Mouse (Mus musculus) bone marrow macrophage, adult 2 months (primary cell): Measurements from ENCODE around the gene 4930519G04Rik. TPM values are rescaled to one million over a fixed set of nuclear protein-coding genes. Genes with fewer than 3 reads are reported as not detected.

ENCODE experiments used
- H3K27ac ChIP-seq: 2 replicates; pipeline ENCODE4 v1.5.1; 2012; ENCODE audit warnings: low read depth, low read length; ENCODE audit not compliant: insufficient read depth
- H3K4me1 ChIP-seq: 2 replicates; pipeline ENCODE4 v1.6.1; 2012; ENCODE audit warnings: low read length; ENCODE audit not compliant: control insufficient read depth, insufficient read depth
- H3K4me3 ChIP-seq: 2 replicates; pipeline ENCODE4 v1.5.1; 2012; ENCODE audit warnings: mild to moderate bottlenecking, low read length, moderate library complexity; ENCODE audit not compliant: insufficient read depth
- CTCF ChIP-seq: IDR thresholded peaks from 2 replicates; pipeline ENCODE4 v1.5.1; 2012; ENCODE audit warnings: low read depth, mild to moderate bottlenecking, low read length, moderate library complexity
- POLR2A ChIP-seq: IDR thresholded peaks from 2 replicates; pipeline ENCODE4 v1.6.1; 2012; ENCODE audit warnings: mild to moderate bottlenecking, low read depth, low read length, borderline replicate concordance
- polyA plus RNA-seq: library from polyadenylated mRNA; stranded (reverse); fragments of >200 nt; gene quantifications from 2 replicates; pipeline ENCODE4 v1.2.4, GENCODE M21; 2012; ENCODE audit not compliant: missing spikeins, insufficient read depth, insufficient read length

4930519G04Rik gene
- polyA plus RNA-seq, 1 experiment = not detected

- TF ChIP-seq POLR2A = no peak
- TF ChIP-seq CTCF = no peak
Measured at GRCm38 (mm10) chr5:114922998-114923473, 69.6 kb downstream of the 4930519G04Rik start, which contains the start of gene Oasl1. Oasl1 (plus strand) TSS chr5:114923240.

GRCm38 (mm10) chr5:114926153-114926684 lies 72.8 kb downstream of the 4930519G04Rik start:
- TF ChIP-seq POLR2A (no peak), CTCF (no peak)
- no peak overlapping the region for H3K27ac ChIP-seq
- peaks cover 11% of the 10 kb centered on the region for H3K4me1 ChIP-seq
- no peak overlapping the region for H3K4me3 ChIP-seq

More at GRCm38 (mm10) chr5:114922998-114923473, 69.6 kb downstream of the 4930519G04Rik start, which contains the start of gene Oasl1:
- Histone ChIP-seq H3K4me3 (peak within 1 kb of the TSS; percentile 31), H3K27ac (peak within 1 kb of the TSS; percentile 43), H3K4me1 (peaks cover 13% of the 10 kb centered on the region)

GRCm38 (mm10) chr5:114926753-114927152 lies 73.3 kb downstream of the 4930519G04Rik start:
- Histone ChIP-seq H3K4me3 (no peak overlapping the region), H3K4me1 (peaks cover 8% of the 10 kb centered on the region), H3K27ac (no peak overlapping the region)
- no peak for TF ChIP-seq POLR2A
- no peak for TF ChIP-seq CTCF

- no peak overlapping the region for H3K27ac ChIP-seq
- H3K4me1 ChIP-seq = peaks cover 6% of the 10 kb centered on the region
- TF ChIP-seq CTCF = no peak
- no peak for TF ChIP-seq POLR2A
- H3K4me3 ChIP-seq = no peak overlapping the region
Measured at GRCm38 (mm10) chr5:114931626-114932025, 78.2 kb downstream of the 4930519G04Rik start.

DNA sequence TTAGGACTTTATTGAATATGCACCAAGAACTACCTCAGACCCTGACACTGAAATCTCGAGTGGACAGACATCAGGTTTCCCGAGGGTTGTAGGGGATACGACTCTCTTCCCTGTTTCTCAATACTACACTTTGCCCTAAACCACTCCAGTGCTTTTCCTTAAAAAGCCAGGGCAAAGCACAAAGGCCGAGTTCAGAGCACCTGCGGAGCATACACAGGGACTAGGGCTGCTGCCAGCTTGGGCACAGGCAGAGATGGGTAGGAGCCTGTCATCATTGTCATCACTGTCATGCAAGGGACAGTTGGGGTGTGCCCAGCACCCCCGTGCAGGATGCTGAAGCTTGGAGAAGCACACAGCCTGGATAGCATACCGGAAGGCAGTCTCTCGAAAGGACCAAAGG lies 79.7 kb downstream of the 4930519G04Rik start:
- H3K4me3 ChIP-seq = no peak overlapping the region
- TF ChIP-seq CTCF (no peak), POLR2A (no peak)
- no peak overlapping the region for H3K27ac ChIP-seq
- H3K4me1 ChIP-seq = peaks cover 6% of the 10 kb centered on the region

Other genes with a start within 250 kb of the 4930519G04Rik start
- gene Trpv4, start 195.2 kb upstream of the 4930519G04Rik start, polyA plus RNA-seq = 27.4 and 31.8 TPM in 2 replicates
- gene Gltp, start 162.7 kb upstream of the 4930519G04Rik start, polyA plus RNA-seq = 336 and 371 TPM in 2 replicates
- 13.1 and 13.7 TPM in 2 replicates for gene Tchp, start 145.9 kb upstream of the 4930519G04Rik start, polyA plus RNA-seq
- 102 and 116 TPM in 2 replicates for gene Ankrd13a, start 79.0 kb upstream of the 4930519G04Rik start, polyA plus RNA-seq
- gene Git2, start 78.1 kb upstream of the 4930519G04Rik start, polyA plus RNA-seq = 111 and 116 TPM in 2 replicates
- gene 1500011B03Rik, start 30.2 kb upstream of the 4930519G04Rik start, polyA plus RNA-seq = 32.9 and 35.7 TPM in 2 replicates
- gene Gm9936, start 5.0 kb downstream of the 4930519G04Rik start, polyA plus RNA-seq = not detected in 2 replicates
- gene Oasl2, start 43.3 kb downstream of the 4930519G04Rik start, polyA plus RNA-seq = 359 and 380 TPM in 2 replicates
- gene Oasl1, start 69.6 kb downstream of the 4930519G04Rik start, polyA plus RNA-seq = 13.1 and 14.6 TPM in 2 replicates
- 24.1 and 30.3 TPM in 2 replicates for gene 2210016L21Rik, start 88.5 kb downstream of the 4930519G04Rik start, polyA plus RNA-seq
- not detected in 2 replicates for gene Hnf1a, start 117.4 kb downstream of the 4930519G04Rik start, polyA plus RNA-seq
- gene Sppl3, start 157.5 kb downstream of the 4930519G04Rik start, polyA plus RNA-seq = 60.1 and 65.2 TPM in 2 replicates
- gene Gm10401, start 244.6 kb downstream of the 4930519G04Rik start, polyA plus RNA-seq = not detected in 2 replicates